Mouse (Mus musculus) limb, embryonic 13.5 days (tissue): ENCODE data around the gene Zbtb12. TPM values are rescaled to one million over a fixed set of nuclear protein-coding genes. Genes with fewer than 3 reads are reported as not detected.

ENCODE experiments used
- ATAC-seq: fragments of 200-750 bp; cut with Nextera tagmentation; 2 replicates; pipeline ENCODE4 v1.8.0; 2017; ENCODE audit warnings: low read depth, moderate number of reproducible peaks, moderate TSS enrichment; ENCODE audit not compliant: low FRiP score
- H3K27ac ChIP-seq: fragments of 300-500 bp; sonication (generic); 2 replicates; pipeline ENCODE4 v1.5.1; 2015; ENCODE audit warnings: inconsistent platforms, mild to moderate bottlenecking, moderate library complexity
- H3K27me3 ChIP-seq: fragments of 300-500 bp; sonication (generic); 2 replicates; pipeline ENCODE4 v1.6.1; 2015; ENCODE audit warnings: mild to moderate bottlenecking, inconsistent platforms
- H3K36me3 ChIP-seq: fragments of 300-500 bp; sonication (generic); 2 replicates; pipeline ENCODE4 v1.6.1; 2015; ENCODE audit warnings: inconsistent platforms, mild to moderate bottlenecking, moderate library complexity
- H3K4me1 ChIP-seq: fragments of 300-500 bp; sonication (generic); 2 replicates; pipeline ENCODE4 v1.6.1; 2015; ENCODE audit warnings: inconsistent platforms
- H3K4me2 ChIP-seq: fragments of 300-500 bp; sonication (generic); replicated peaks from 2 replicates; pipeline ENCODE4 v1.6.1; 2015; ENCODE audit warnings: inconsistent platforms, mild to moderate bottlenecking, moderate library complexity
- H3K4me3 ChIP-seq: fragments of 300-500 bp; sonication (generic); 2 replicates; pipeline ENCODE4 v1.5.1; 2015; ENCODE audit warnings: moderate library complexity, mild to moderate bottlenecking, inconsistent platforms
- H3K9ac ChIP-seq: fragments of 300-500 bp; sonication (generic); 2 replicates; pipeline ENCODE4 v1.6.1; 2015; ENCODE audit warnings: mild to moderate bottlenecking, inconsistent platforms
- H3K9me3 ChIP-seq: fragments of 300-500 bp; sonication (generic); 2 replicates; pipeline ENCODE4 v1.6.1; 2016; ENCODE audit warnings: inconsistent platforms
- WGBS: fragments of 180-500 bp; shearing (Covaris S2); methylation state at CpG from one replicate; pipeline ENCODE4 v1.1.7; 2015; 5-methylcytosine and 5-hydroxymethylcytosine counted together
- polyA plus RNA-seq: library from polyadenylated mRNA; unstranded; fragments of >200 nt; fragmentation: Nextera tagmentation; extraction: Ambion mirVana; gene quantifications from 2 replicates; pipeline ENCODE4 v1.2.1, GENCODE M21; 2015

Gene Zbtb12
- polyA plus RNA-seq, 1 experiment from 2014 or later, result 5.4 TPM

- H3K27me3 ChIP-seq, result peaks cover 16% of the 10 kb centered on the region
- H3K4me1 ChIP-seq, result 0 out of 2 replicates have a peak, but pooled peaks cover 4% of the 10 kb centered on the region
- H3K9ac ChIP-seq, result peak within 1 kb of the TSS; percentile 35; the same call in 1 of the 2 replicates
- ATAC-seq, result no peak
- no peak within 1 kb of the TSS; the same call in 1 of the 2 replicates for H3K27ac ChIP-seq
- 9% methylated on average over 15 of the region's 15 CpGs for WGBS
- H3K36me3 ChIP-seq, result no peaks in the 10 kb centered on the region
- peak within 1 kb of the TSS; percentile 14; the same call in 1 of the 2 replicates for H3K4me2 ChIP-seq
- no peak within 1 kb of the TSS for H3K4me3 ChIP-seq
- H3K9me3 ChIP-seq, result no peaks in the 10 kb centered on the region
These were observed 2.5 kb downstream of the Zbtb12 start, which contains the start of gene Gm20547 for GRCm38 (mm10) chr17:34881683-34882310. Gene Gm20547 (minus strand): TSS chr17:34882042.

- whole genome bisulfite sequencing, result 69% methylated on average over 3 of the region's 3 CpGs
- Histone ChIP-seq H3K27ac (no peak overlapping the region; the same call in 1 of the 2 replicates), H3K4me3 (no peak overlapping the region)
These were observed 4.0 kb downstream of the Zbtb12 start for GRCm38 (mm10) chr17:34883332-34883731.

GRCm38 (mm10) chr17:34884704-34885103 is 5.4 kb downstream of the Zbtb12 start:
- Histone ChIP-seq H3K36me3 (no peaks in the 10 kb centered on the region), H3K4me2 (no peak overlapping the region), H3K27me3 (peaks cover 16% of the 10 kb centered on the region), H3K4me1 (no peaks in the 10 kb centered on the region), H3K9ac (no peak overlapping the region), H3K9me3 (no peaks in the 10 kb centered on the region), H3K4me3 (no peak overlapping the region), H3K27ac (no peak overlapping the region)
- no peak for ATAC-seq
- 89% methylated on average over 6 of the region's 6 CpGs for WGBS

More at GRCm38 (mm10) chr17:34883332-34883731, 4.0 kb downstream of the Zbtb12 start:
- ATAC-seq, result no peak
- Histone ChIP-seq H3K4me2 (no peak overlapping the region), H3K4me1 (0 out of 2 replicates have a peak, but pooled peaks cover 4% of the 10 kb centered on the region), H3K36me3 (no peaks in the 10 kb centered on the region), H3K27me3 (peaks cover 16% of the 10 kb centered on the region), H3K9ac (no peak overlapping the region), H3K9me3 (no peaks in the 10 kb centered on the region)

GRCm38 (mm10) chr17:34885615-34886014 is 6.3 kb downstream of the Zbtb12 start:
- Histone ChIP-seq H3K4me1 (no peaks in the 10 kb centered on the region), H3K27ac (no peak overlapping the region), H3K9ac (no peak overlapping the region), H3K4me3 (no peak overlapping the region), H3K27me3 (peaks cover 13% of the 10 kb centered on the region), H3K9me3 (no peaks in the 10 kb centered on the region), H3K4me2 (no peak overlapping the region), H3K36me3 (no peaks in the 10 kb centered on the region)
- ATAC-seq, result no peak
- WGBS, result 73% methylated on average over 3 of the region's 3 CpGs

GRCm38 (mm10) chr17:34887942-34888341 is 8.7 kb downstream of the Zbtb12 start:
- ATAC-seq, result no peak
- Histone ChIP-seq H3K27ac (no peak overlapping the region), H3K9ac (no peak overlapping the region), H3K27me3 (no peaks in the 10 kb centered on the region), H3K4me1 (no peaks in the 10 kb centered on the region), H3K4me2 (no peak overlapping the region), H3K36me3 (no peaks in the 10 kb centered on the region), H3K4me3 (no peak overlapping the region), H3K9me3 (no peaks in the 10 kb centered on the region)
- 87% methylated on average over 5 of the region's 5 CpGs for WGBS

- no peaks in the 10 kb centered on the region for H3K27me3 ChIP-seq
These were observed 10.9 kb downstream of the Zbtb12 start for GRCm38 (mm10) chr17:34890074-34890743.

GRCm38 (mm10) chr17:34891377-34891776 is 12.1 kb downstream of the Zbtb12 start:
- Histone ChIP-seq H3K27ac (no peak overlapping the region), H3K9ac (no peak overlapping the region), H3K27me3 (no peaks in the 10 kb centered on the region), H3K9me3 (no peaks in the 10 kb centered on the region), H3K4me3 (no peak overlapping the region), H3K4me2 (no peak overlapping the region), H3K36me3 (peaks cover 8% of the 10 kb centered on the region), H3K4me1 (peaks cover 19% of the 10 kb centered on the region)
- 98% methylated on average over 2 of the region's 2 CpGs for WGBS
- no peak for ATAC-seq

More at GRCm38 (mm10) chr17:34890074-34890743, 10.9 kb downstream of the Zbtb12 start:
- WGBS, result 81% methylated on average over 12 of the region's 12 CpGs
- Histone ChIP-seq H3K4me3 (no peak overlapping the region), H3K9ac (no peak overlapping the region), H3K36me3 (no peaks in the 10 kb centered on the region), H3K27ac (no peak overlapping the region), H3K9me3 (no peaks in the 10 kb centered on the region), H3K4me1 (peaks cover 7% of the 10 kb centered on the region), H3K4me2 (no peak overlapping the region)
- ATAC-seq, result no peak

- H3K36me3 ChIP-seq, result peaks cover 9% of the 10 kb centered on the region
- H3K4me1 ChIP-seq, result peaks cover 31% of the 10 kb centered on the region
- H3K4me2 ChIP-seq, result peak overlapping the region; percentile 89
- no peak for ATAC-seq
- H3K27ac ChIP-seq, result peak overlapping the region; percentile 56; the same call in 1 of the 2 replicates
- H3K9ac ChIP-seq, result peak overlapping the region; percentile 53; the same call in 1 of the 2 replicates
- H3K4me3 ChIP-seq, result peak overlapping the region; percentile 77
- H3K27me3 ChIP-seq, result no peaks in the 10 kb centered on the region
- WGBS, result 72% methylated on average over 12 of the region's 12 CpGs
- no peaks in the 10 kb centered on the region for H3K9me3 ChIP-seq
These were observed 14.0 kb downstream of the Zbtb12 start for GRCm38 (mm10) chr17:34893072-34893824.

GRCm38 (mm10) chr17:34894074-34894597 is 14.9 kb downstream of the Zbtb12 start:
- Histone ChIP-seq H3K9ac (peak overlapping the region; percentile 90), H3K36me3 (peaks cover 9% of the 10 kb centered on the region), H3K4me2 (peak overlapping the region; percentile 89), H3K4me1 (peaks cover 31% of the 10 kb centered on the region), H3K27me3 (no peaks in the 10 kb centered on the region), H3K27ac (peak overlapping the region; percentile 90), H3K4me3 (peak overlapping the region; percentile 77), H3K9me3 (no peaks in the 10 kb centered on the region)
- peak; percentile 88 for ATAC-seq
- 1% methylated on average over 27 of the region's 51 CpGs for WGBS

GRCm38 (mm10) chr17:34894801-34895530 is 15.7 kb downstream of the Zbtb12 start:
- Histone ChIP-seq H3K9ac (peak overlapping the region; percentile 90), H3K4me1 (peaks cover 36% of the 10 kb centered on the region), H3K4me2 (peak overlapping the region; percentile 89), H3K4me3 (peak overlapping the region; percentile 77), H3K36me3 (peaks cover 9% of the 10 kb centered on the region), H3K27me3 (no peaks in the 10 kb centered on the region), H3K27ac (peak overlapping the region; percentile 90), H3K9me3 (no peaks in the 10 kb centered on the region)
- ATAC-seq, result peak; percentile 10
- 9% methylated on average over 49 of the region's 51 CpGs for WGBS

- H3K4me1 ChIP-seq, result peaks cover 44% of the 10 kb centered on the region
- peak overlapping the region; percentile 90 for H3K9ac ChIP-seq
- 96% methylated on average over 15 of the region's 15 CpGs for WGBS
- H3K27ac ChIP-seq, result peak overlapping the region; percentile 90
- H3K4me3 ChIP-seq, result peak overlapping the region; percentile 77
- peak overlapping the region; percentile 89 for H3K4me2 ChIP-seq
- no peaks in the 10 kb centered on the region for H3K9me3 ChIP-seq
- peaks cover 9% of the 10 kb centered on the region for H3K36me3 ChIP-seq
- no peaks in the 10 kb centered on the region for H3K27me3 ChIP-seq
- no peak for ATAC-seq
These were observed 16.4 kb downstream of the Zbtb12 start for GRCm38 (mm10) chr17:34895724-34896123.
